Mouse (Mus musculus) heart, embryonic 11.5 days (tissue): ENCODE data around the gene Fhdc1. TPM values are rescaled to one million over a fixed set of nuclear protein-coding genes. Genes with fewer than 3 reads are reported as not detected.

Experiments used
- ATAC-seq: fragments of 200-750 bp; cut with Nextera tagmentation; replicated peaks from 2 replicates; pipeline ENCODE4 v1.8.0; 2017; ENCODE audit warnings: moderate library complexity; ENCODE audit not compliant: insufficient number of reproducible peaks, low FRiP score, low TSS enrichment
- H3K27ac ChIP-seq: fragments of 300-500 bp; sonication (generic); 2 replicates; pipeline ENCODE4 v1.5.1; 2014; ENCODE audit warnings: mild to moderate bottlenecking, low read depth, low read length
- H3K27me3 ChIP-seq: fragments of 300-500 bp; sonication (generic); 2 replicates; pipeline ENCODE4 v1.6.1; 2014; ENCODE audit warnings: mild to moderate bottlenecking, low read length, mixed read lengths; ENCODE audit not compliant: control insufficient read depth, insufficient read depth
- H3K36me3 ChIP-seq: fragments of 300-500 bp; sonication (generic); 2 replicates; pipeline ENCODE4 v1.6.1; 2014; ENCODE audit warnings: mild to moderate bottlenecking, low read length, moderate library complexity, mixed read lengths; ENCODE audit not compliant: control insufficient read depth, insufficient read depth
- H3K4me1 ChIP-seq: fragments of 300-500 bp; sonication (generic); 2 replicates; pipeline ENCODE4 v1.6.1; 2014; ENCODE audit warnings: low read length; ENCODE audit not compliant: control insufficient read depth, insufficient read depth
- H3K4me2 ChIP-seq: fragments of 300-500 bp; sonication (generic); 2 replicates; pipeline ENCODE4 v1.6.1; 2014; ENCODE audit warnings: mild to moderate bottlenecking, moderate library complexity
- H3K4me3 ChIP-seq: fragments of 300-500 bp; sonication (generic); 2 replicates; pipeline ENCODE4 v1.5.1; 2014; ENCODE audit warnings: low read depth, low read length
- H3K9ac ChIP-seq: fragments of 300-500 bp; sonication (generic); 2 replicates; pipeline ENCODE4 v1.6.1; 2014; ENCODE audit warnings: mild to moderate bottlenecking, low read depth, low read length, moderate library complexity
- H3K9me3 ChIP-seq: fragments of 300-500 bp; sonication (generic); replicated peaks from 2 replicates; pipeline ENCODE4 v1.6.1; 2016; ENCODE audit warnings: low read length; ENCODE audit not compliant: control insufficient read depth
- WGBS: fragments of 180-500 bp; shearing (Covaris S2); extraction: QIAGEN DNeasy Blood & Tissue Kit; methylation state at CpG from one replicate; pipeline ENCODE4 v1.1.7; 2014; ENCODE audit not compliant: insufficient replicate concordance; 5-methylcytosine and 5-hydroxymethylcytosine counted together
- polyA plus RNA-seq: library from polyadenylated mRNA; unstranded; fragments of >200 nt; fragmentation: Nextera tagmentation; extraction: Ambion mirVana; gene quantifications from 2 replicates; pipeline ENCODE4 v1.2.1, GENCODE M21; 2014

The Fhdc1 gene
- polyA plus RNA-seq, 1 experiment from 2014 or later: 5.0 TPM

DNA sequence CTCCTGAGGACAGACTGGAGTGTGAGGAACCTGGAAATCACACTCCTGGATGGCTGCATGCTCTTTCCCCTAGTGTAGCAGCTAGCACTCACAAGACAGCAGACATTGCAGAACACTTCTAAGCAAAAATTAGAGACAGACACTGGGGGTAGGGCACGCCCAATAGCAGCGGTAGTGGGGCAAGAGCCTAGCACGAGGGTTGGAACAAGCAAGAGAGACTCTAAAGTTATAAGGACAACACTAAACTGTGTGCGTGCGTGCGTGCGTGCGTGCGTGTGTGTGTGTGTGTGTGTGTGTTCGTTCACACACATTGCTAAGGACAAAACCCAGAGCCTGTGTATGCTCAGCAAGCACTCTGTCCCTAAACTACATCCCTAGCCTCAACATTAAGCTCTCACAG, 20.3 kb upstream of the Fhdc1 start:
- no peak for ATAC-seq
- Histone ChIP-seq H3K27me3 (no peaks in the 10 kb centered on the region), H3K9me3 (no peaks in the 10 kb centered on the region), H3K27ac (no peak overlapping the region), H3K4me3 (no peak overlapping the region), H3K4me1 (no peaks in the 10 kb centered on the region), H3K9ac (no peak overlapping the region), H3K36me3 (0 out of 2 replicates have a peak, but pooled peaks cover 5% of the 10 kb centered on the region), H3K4me2 (no peak overlapping the region)
- WGBS: 85% methylated on average over 10 of the region's 10 CpGs

DNA sequence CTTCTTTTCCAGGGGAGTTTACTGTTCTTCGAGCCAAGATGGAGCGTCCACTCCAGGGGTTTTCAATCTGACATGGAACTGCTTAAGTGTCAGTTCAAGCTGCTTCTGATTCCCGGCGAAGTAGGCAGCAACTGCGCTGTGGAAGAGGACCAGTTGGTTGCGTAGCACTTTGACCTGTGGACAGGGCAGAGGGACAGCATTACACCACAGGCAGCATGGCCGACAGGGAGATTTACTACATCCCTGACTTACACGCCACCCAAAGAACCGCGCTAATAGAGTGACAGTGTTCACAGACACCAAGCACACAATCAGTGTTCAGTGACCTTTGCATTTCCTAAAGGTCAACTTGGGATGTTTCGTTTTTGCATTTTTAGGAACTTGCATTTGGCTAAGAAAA, 17.5 kb upstream of the Fhdc1 start:
- H3K27me3 ChIP-seq: no peaks in the 10 kb centered on the region
- WGBS: 77% methylated on average over 11 of the region's 11 CpGs
- H3K9ac ChIP-seq: no peak overlapping the region
- ATAC-seq: no peak
- no peak overlapping the region for H3K4me2 ChIP-seq
- H3K4me3 ChIP-seq: no peak overlapping the region
- no peak overlapping the region for H3K27ac ChIP-seq
- H3K9me3 ChIP-seq: no peaks in the 10 kb centered on the region
- no peaks in the 10 kb centered on the region for H3K4me1 ChIP-seq
- 0 out of 2 replicates have a peak, but pooled peaks cover 3% of the 10 kb centered on the region for H3K36me3 ChIP-seq

DNA sequence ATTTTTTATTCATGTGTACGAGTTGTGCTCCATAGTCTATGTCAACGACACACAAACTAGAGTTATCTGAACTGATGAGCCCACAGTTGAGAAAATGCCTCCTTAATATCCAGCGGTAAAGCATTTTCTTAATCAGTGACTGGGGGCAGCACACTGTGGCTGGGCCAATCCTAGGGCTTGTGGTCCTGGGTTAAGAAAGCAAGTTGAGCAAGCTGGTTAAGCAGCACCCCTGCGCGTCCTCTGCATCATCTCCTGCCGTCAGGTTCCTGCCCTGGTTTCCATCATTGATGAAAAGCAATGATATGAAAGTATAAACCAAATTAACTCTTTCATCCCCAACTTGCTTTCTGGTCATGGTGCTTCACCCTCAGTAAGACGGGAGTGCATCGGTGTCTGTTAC, 12.4 kb upstream of the Fhdc1 start:
- Histone ChIP-seq H3K36me3 (0 out of 2 replicates have a peak, but pooled peaks cover 3% of the 10 kb centered on the region), H3K9ac (no peak overlapping the region), H3K27ac (no peak overlapping the region), H3K4me2 (no peak overlapping the region), H3K4me1 (peaks cover 9% of the 10 kb centered on the region), H3K4me3 (no peak overlapping the region), H3K27me3 (no peaks in the 10 kb centered on the region), H3K9me3 (no peaks in the 10 kb centered on the region)
- WGBS: 83% methylated on average over 8 of the region's 8 CpGs
- ATAC-seq: no peak

DNA sequence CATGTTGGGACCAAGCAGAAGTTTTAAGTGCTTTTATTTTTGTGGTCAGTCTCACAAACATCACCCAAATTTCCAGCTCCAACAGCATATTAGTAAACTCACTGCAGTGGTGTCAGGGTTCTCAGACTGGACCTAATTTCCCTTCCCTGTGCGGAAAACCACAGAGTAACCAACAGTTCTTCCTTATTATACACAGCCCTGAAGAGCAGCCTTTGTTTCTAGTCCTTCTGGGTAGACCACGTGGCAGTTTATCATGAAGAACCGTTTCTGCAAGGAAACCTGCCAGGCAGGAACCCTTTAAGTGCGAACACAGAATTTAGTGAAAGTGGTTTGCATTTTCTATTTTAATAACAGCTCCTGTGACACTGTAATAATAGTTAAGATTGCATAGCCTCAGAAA, 11.9 kb upstream of the Fhdc1 start:
- H3K36me3 ChIP-seq: 0 out of 2 replicates have a peak, but pooled peaks cover 3% of the 10 kb centered on the region
- H3K27ac ChIP-seq: no peak overlapping the region
- H3K27me3 ChIP-seq: no peaks in the 10 kb centered on the region
- H3K4me1 ChIP-seq: peaks cover 9% of the 10 kb centered on the region
- no peak overlapping the region for H3K4me3 ChIP-seq
- no peak overlapping the region for H3K9ac ChIP-seq
- 80% methylated on average over 4 of the region's 4 CpGs for WGBS
- no peaks in the 10 kb centered on the region for H3K9me3 ChIP-seq
- no peak overlapping the region for H3K4me2 ChIP-seq
- no peak for ATAC-seq

DNA sequence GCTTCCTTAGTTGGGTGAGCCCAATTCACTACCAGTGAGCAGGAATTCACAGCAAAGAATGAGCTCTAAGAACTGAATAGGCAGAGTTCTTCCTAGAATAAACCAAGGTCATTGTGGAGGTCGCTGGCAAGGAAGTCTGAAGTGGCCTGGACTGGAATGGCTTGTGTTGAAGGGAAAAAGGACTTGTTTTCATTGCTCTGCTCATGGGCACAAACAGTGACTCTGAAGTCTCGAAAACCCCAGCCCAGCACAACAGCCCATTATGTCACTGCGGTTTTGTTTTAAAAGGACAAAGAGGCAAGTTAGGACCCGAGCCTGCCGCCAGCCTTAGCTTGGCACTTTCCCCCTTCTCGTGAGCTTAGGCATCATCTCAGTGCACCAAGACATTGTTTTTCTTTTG, 8.5 kb upstream of the Fhdc1 start:
- Histone ChIP-seq H3K9me3 (no peaks in the 10 kb centered on the region), H3K4me1 (peaks cover 9% of the 10 kb centered on the region), H3K27ac (no peak overlapping the region), H3K36me3 (no peaks in the 10 kb centered on the region), H3K4me3 (no peak overlapping the region), H3K4me2 (no peak overlapping the region), H3K27me3 (no peaks in the 10 kb centered on the region), H3K9ac (no peak overlapping the region; the same call in 1 of the 2 replicates)
- ATAC-seq: no peak
- WGBS: 66% methylated on average over 6 of the region's 6 CpGs

DNA sequence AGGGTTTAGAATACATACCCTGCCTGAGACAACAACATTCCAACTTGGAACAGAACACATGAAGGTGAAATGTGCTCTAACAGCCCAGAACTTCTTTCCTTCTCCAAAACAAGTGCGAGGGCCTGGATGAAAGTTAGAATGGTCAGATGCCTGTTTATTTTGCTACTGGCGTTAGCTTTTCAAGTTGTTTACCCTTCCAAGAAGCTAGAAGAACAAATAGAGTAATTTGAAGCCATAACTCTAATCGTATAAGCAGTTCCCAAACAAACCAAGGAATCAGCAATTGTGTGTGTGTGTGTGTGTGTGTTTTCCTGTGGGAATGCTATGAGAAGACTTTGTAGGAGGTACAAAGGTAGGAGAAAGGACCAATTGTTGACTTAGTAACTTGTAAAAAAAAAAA, 4.7 kb upstream of the Fhdc1 start:
- ATAC-seq: no peak
- WGBS: 73% methylated on average over 3 of the region's 3 CpGs
- no peaks in the 10 kb centered on the region for H3K9me3 ChIP-seq
- no peak overlapping the region for H3K27ac ChIP-seq
- peaks cover 18% of the 10 kb centered on the region; the same call in 1 of the 2 replicates for H3K27me3 ChIP-seq
- no peak overlapping the region for H3K4me2 ChIP-seq
- peaks cover 13% of the 10 kb centered on the region for H3K4me1 ChIP-seq
- H3K36me3 ChIP-seq: no peaks in the 10 kb centered on the region
- H3K4me3 ChIP-seq: no peak overlapping the region
- H3K9ac ChIP-seq: no peak overlapping the region

DNA sequence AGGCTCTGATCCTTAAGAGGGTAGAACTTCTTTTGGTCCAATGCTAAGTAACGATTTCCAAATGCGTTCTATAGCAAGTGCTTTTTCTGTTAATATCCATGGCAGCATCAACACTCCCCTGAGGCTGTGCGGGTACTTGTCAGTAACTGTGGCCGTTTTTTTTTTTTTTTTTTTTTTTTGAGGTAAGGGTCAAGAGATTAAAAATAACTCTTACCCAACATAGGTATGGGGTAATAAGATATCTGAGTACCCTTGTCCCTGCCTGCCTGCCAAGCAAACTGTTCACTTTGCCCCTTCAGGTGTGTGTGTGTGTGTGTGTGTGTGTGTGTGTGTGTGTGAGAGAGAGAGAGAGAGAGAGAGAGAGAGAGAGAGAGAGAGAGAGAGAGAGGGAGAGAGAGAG, 4.1 kb upstream of the Fhdc1 start:
- Histone ChIP-seq H3K4me3 (no peak overlapping the region), H3K9me3 (no peaks in the 10 kb centered on the region)
- ATAC-seq: no peak

DNA sequence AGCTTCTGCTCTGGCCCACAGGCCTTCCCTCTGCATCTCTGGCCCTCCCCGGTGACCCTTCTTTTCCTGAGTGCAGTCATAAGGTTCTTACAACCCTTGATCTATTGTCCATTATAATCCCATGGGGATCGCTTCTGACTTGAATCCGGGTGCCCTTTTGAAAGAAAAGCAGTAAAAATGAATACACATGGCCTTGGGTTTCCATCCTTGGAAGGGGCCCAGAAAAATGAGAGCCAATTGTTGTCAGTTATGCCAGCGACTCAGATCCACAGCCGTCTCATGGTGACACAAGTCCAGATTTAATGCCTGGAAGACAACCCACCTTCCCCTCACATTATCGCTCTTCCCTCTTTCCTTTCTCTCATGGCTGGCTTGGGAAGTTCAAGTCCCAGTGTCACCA, 1.9 kb upstream of the Fhdc1 start:
- Histone ChIP-seq H3K27me3 (peaks cover 45% of the 10 kb centered on the region), H3K4me3 (no peak overlapping the region), H3K27ac (no peak overlapping the region), H3K9ac (no peak overlapping the region), H3K36me3 (no peaks in the 10 kb centered on the region), H3K4me1 (peaks cover 16% of the 10 kb centered on the region), H3K4me2 (no peak overlapping the region), H3K9me3 (no peaks in the 10 kb centered on the region)
- 83% methylated on average over 6 of the region's 6 CpGs for WGBS
- no peak for ATAC-seq

More for the DNA sequence above, 4.1 kb upstream of the Fhdc1 start:
- Histone ChIP-seq H3K9ac (no peak overlapping the region), H3K4me1 (peaks cover 16% of the 10 kb centered on the region), H3K27me3 (peaks cover 23% of the 10 kb centered on the region), H3K27ac (no peak overlapping the region), H3K4me2 (no peak overlapping the region), H3K36me3 (no peaks in the 10 kb centered on the region)
- WGBS: 77% methylated on average over 4 of the region's 4 CpGs

DNA sequence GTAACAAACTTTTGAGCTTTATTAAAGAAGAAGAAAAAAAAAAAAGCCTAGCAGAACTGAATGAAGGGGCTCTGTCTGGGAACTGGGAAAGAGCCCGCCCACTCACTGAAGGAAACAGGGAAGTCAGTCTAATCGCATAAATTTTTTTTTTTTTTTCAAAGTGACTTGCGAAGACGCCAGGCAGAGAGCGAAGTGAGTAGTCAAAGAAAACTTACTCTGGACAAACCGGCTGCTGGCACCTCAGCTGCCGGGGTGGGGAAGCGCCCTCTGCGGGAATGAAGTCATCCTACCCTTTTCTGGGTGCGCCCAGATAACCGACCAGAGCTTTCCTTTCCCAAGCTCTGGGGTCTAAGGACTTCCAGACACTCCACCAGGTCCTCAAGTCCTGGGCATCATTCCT, 875 bp upstream of the Fhdc1 start:
- no peak overlapping the region for H3K9ac ChIP-seq
- no peaks in the 10 kb centered on the region for H3K9me3 ChIP-seq
- peak overlapping the region; percentile 63 for H3K4me3 ChIP-seq
- no peak for ATAC-seq
- H3K27ac ChIP-seq: no peak overlapping the region
- 2% methylated on average over 11 of the region's 11 CpGs for WGBS
- peak overlapping the region; percentile 97 for H3K4me2 ChIP-seq
- H3K4me1 ChIP-seq: peaks cover 16% of the 10 kb centered on the region
- peaks cover 54% of the 10 kb centered on the region for H3K27me3 ChIP-seq
- H3K36me3 ChIP-seq: no peaks in the 10 kb centered on the region
